Mouse (Mus musculus) splenic B cell, adult 2 months (primary cell): ENCODE measurements around the gene Tmem151a.

ENCODE experiments used
- DNase-seq: peaks from one replicate; pipeline ENCODE4 v3.0.0-alpha.2; 2011; ENCODE audit warnings: low read depth, low spot score
- H3K27me3 ChIP-seq: 2 replicates; pipeline ENCODE4 v1.6.1; 2012; ENCODE audit warnings: mild to moderate bottlenecking, low read length, moderate library complexity, mixed read lengths; ENCODE audit not compliant: control insufficient read depth, poor library complexity, insufficient read depth, severe bottlenecking
- H3K36me3 ChIP-seq: 2 replicates; pipeline ENCODE4 v1.6.1; 2012; ENCODE audit warnings: mild to moderate bottlenecking, low read length, moderate library complexity, mixed read lengths; ENCODE audit not compliant: control insufficient read depth, poor library complexity, insufficient read depth, severe bottlenecking

Tmem151a gene

DNA sequence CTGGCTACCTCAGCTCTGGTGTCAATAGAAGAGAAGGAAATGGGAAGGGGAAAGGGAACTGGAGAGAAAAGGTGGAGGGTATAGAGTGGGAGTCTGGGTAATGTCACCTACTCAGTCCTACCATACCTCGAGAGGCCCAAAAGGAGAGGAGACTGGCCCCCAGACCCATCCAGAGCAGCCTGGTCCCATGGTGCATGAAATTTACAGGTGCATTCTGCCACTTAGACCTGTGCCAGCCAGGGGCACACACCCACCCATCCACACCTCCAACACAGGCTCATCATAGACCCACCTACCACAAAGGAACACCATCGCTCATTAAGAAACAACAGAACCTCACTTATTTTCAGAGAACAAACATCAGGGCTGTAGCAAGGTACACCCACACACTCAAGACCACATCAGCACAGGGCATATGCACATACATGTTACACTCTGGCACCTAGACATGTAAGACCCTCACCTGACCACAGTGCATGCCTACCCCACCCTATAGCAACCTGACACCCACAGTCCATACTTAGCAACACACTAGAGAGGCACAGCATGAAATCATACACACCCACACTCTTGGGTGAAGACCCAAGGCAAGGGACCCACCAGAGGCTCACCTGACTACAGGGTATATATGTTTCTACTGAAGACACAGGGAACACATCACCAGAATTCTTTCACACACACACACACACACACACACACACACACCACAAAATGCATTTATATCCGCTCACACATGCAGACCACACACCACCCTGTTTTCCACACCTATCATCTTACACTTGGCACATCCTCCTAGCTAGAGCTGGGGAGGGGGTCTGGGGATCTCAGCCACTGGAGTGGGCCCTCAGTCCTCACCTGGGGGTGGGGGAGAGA lies 1.1 kb downstream of the Tmem151a start:
- DNase-seq: no peak
- no peaks in the 10 kb centered on the region for H3K27me3 ChIP-seq
- no peaks in the 10 kb centered on the region for H3K36me3 ChIP-seq

DNA sequence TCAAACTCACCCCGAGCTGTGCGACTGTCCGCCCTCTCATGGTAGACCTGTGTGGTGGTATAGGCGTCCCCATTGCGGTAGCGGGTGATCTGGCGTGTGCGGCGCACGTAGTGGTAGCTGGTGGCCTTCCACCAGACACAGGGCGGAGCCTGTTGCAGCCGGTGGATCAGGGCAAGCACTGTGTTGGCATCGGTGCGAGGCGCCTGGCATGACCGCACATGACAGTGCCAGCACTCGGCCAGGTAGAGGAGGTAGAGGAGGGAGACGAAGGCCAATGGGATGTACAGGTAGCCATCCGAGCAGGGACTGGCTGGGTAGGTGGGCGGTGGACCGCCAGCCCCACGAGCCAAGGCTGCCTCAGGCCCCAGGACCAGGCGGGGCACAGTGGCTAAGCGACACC lies 2.7 kb downstream of the Tmem151a start:
- Histone ChIP-seq H3K27me3 (no peaks in the 10 kb centered on the region), H3K36me3 (no peaks in the 10 kb centered on the region)
- DNase-seq: no peak

DNA sequence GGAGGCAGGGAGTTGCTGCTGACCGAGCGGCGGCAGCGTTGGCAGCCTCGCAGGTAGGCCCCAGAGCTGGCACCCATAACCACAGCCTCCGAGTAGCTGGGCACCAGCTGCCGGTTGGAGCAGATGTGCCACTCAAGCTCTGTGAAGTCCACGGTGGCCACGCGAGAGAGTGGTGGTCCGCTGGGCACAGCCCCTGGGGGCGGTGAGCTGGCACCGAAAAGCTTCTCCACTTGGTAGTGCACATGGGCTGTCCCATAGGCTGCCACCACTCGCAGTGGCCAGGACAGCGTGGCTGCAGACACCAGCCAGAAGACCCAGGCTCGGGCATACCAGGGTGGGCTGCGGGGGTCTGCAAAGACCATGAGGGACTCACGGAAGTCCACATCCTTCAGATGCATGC lies 3.3 kb downstream of the Tmem151a start:
- H3K27me3 ChIP-seq: no peaks in the 10 kb centered on the region
- no peaks in the 10 kb centered on the region for H3K36me3 ChIP-seq
- no peak for DNase-seq

DNA sequence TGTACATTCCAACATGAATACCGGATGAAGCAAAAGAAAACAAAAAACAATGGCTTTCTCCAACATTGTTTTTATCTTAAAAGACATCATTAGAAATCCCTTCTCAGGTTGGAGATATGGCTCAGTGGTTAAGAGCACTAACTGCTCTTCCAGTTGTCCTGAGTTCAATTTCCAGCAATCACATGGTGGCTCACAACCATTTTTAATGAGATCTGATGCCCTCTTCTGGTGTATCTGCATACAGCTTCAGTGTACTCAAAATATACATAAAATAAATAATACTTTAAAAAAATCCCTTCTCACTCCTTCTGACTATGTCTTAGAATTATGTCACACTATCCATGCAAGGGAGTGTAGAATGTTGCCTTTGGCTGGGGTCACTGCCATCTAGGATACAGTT lies 6.1 kb downstream of the Tmem151a start:
- Histone ChIP-seq H3K36me3 (no peaks in the 10 kb centered on the region), H3K27me3 (no peaks in the 10 kb centered on the region)
- no peak for DNase-seq

DNA sequence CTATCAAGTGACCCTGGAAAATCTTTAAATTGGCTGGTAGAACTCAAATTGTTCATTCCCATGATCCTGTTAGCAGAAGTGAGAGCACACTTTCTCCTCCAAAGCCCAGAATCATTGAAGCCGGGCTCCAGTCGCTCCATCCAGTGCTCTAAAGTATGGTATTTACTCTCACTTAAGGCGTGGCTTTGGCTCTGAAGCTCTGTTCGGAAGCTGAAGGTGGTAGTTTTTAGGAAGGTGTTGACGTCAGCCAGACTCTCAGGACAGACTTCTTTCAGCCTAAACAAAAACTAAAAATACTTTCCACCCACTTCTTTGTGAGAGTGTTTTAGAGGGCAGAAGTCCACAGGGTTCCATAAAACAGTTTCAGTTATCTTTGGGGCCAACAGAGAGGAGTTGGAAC lies 11.8 kb downstream of the Tmem151a start:
- no peaks in the 10 kb centered on the region for H3K36me3 ChIP-seq
- no peak for DNase-seq
- H3K27me3 ChIP-seq: peaks cover 2% of the 10 kb centered on the region; the same call in 1 of the 2 replicates

DNA sequence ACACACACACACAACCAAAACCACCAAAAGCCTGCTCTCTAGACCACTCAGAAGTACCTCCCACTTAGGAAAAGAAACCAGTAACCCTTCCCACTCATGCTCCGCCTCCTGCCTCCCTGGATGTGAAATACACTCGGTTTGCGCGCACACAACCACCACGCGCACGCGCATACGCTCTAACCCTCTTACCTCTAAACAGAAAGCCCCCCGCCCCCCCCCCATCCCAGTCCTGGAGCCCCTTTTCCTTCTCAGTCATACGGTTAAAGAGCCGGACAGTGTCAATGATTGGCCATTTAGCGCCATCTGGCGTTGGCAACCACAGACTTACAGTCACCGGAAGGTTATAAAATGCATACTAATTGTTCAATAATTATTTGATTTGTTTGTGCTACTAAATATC lies 12.3 kb downstream of the Tmem151a start:
- Histone ChIP-seq H3K27me3 (peaks cover 2% of the 10 kb centered on the region; the same call in 1 of the 2 replicates), H3K36me3 (no peaks in the 10 kb centered on the region)
- peak; percentile 76 for DNase-seq

DNA sequence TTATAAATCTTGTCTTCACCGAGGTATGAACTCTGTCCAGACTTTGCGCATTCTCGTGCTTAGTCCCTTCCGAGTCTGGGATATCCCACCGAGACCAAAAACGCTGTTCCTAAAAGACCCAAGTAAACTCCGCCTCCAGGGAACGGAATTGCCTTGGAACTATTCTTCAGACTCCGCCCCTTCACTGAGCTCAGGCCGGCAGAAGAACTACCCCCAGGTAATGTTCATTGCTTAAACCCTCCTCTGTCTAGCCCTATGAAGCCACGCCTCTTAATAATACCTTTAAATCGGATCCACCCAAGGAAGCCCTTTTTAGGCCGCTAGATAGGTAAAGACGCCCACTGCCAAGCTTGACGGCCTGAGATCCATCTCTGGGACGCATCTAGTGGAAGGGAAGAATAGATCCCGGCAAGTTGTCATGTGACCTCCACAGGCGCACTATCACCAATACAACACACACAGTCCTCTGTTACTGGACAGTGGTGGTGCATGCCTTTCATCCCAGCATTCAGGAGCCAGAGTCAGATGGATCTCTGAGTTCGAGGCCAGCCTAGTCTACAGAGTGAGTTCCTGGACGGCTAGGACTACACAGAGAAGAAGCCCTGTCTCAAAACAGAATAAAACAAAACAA lies 12.8 kb downstream of the Tmem151a start:
- Histone ChIP-seq H3K36me3 (no peaks in the 10 kb centered on the region), H3K27me3 (peaks cover 2% of the 10 kb centered on the region; the same call in 1 of the 2 replicates)
- DNase-seq: no peak

DNA sequence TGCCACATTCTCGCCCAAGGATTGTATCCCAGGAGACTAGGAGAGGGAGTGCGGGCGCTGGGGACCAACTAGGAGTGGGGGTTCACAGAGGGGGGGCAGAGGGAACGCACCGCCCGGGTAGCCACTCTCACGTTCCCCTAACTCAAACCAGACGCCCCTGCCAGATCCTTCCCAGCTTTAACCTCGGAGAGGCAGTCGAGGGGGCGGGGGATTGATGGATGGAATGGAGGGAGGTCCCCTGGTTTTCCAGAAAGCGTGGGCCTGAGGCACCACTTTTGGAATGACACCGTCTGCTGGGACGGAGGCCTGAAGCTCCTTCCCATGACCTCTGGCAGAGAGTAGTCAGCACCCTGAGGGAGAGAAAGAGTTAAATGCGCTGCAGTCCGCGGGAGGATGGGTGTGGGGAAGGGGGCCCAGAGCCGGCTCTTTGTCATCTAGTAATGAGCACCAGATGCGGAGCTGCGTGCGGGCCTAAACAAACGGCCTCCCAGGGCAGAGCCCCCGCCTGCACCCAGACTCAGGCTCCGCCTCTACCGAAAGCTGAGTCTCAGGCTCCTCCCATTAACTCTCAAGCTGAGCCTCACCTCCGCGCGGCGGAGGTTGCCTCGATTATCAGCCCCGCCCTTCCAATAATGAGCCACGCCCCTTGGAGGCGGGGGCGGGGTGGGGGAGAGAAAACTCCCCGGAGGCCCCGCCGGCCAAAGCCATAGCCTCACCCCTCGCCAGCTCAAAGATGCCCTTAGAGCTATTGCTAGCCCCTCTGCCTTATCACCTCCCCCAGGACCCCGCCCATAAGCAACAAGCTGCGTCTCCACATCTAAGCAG lies 13.6 kb downstream of the Tmem151a start:
- Histone ChIP-seq H3K27me3 (peaks cover 2% of the 10 kb centered on the region; the same call in 1 of the 2 replicates), H3K36me3 (no peaks in the 10 kb centered on the region)
- DNase-seq: peak; percentile 79

DNA sequence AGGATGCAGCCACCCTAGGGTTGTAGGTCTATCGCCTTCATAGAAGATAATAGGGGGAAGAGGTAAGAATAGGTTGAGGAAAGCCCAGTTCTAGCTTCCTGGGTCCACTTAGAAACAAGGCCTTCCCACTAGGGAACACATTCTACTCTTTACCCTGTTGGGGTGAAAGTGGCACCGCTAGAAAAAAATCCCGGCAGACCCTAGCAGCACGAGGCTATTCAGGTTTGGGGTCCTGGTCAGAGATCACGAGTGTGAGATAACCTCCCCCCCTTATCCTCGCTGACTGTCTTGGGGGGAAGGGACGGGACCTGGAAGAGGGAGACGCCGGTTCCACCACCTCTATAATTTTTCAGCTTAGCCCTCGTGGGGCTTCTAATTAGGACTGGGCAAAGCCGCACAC lies 14.3 kb downstream of the Tmem151a start:
- Histone ChIP-seq H3K27me3 (peaks cover 2% of the 10 kb centered on the region; the same call in 1 of the 2 replicates), H3K36me3 (no peaks in the 10 kb centered on the region)
- no peak for DNase-seq

DNA sequence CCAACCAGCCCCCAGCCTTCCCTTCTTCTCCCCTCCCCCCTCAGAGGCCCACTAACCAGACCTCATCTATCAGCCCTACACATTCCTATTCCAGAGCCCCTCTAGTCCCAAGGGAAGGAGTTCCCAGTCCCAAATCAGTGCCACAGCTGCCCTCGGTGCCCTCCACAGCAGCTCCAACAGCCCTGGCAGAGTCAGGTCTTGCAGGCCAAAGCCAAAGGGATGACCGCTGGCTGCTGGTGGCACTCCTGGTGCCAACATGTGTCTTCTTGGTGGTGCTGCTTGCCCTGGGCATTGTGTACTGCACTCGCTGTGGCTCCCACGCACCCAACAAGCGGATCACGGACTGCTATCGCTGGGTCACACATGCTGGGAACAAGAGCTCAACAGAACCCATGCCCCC lies 15.4 kb downstream of the Tmem151a start:
- no peaks in the 10 kb centered on the region for H3K36me3 ChIP-seq
- H3K27me3 ChIP-seq: peaks cover 2% of the 10 kb centered on the region; the same call in 1 of the 2 replicates
- DNase-seq: no peak

DNA sequence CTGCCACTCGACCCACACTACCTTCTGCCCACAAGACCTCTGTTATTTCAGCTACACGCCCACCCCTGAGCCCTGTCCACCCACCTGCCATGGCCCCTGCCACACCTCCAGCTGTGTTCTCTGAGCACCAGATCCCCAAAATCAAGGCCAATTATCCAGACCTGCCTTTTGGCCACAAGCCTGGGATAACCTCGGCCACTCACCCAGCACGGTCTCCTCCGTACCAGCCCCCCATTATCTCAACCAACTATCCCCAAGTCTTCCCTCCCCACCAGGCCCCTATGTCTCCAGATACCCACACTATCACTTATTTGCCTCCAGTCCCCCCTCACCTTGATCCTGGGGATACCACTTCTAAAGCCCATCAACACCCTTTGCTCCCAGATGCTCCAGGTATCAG lies 15.8 kb downstream of the Tmem151a start:
- no peaks in the 10 kb centered on the region for H3K36me3 ChIP-seq
- no peak for DNase-seq
- H3K27me3 ChIP-seq: peaks cover 2% of the 10 kb centered on the region; the same call in 1 of the 2 replicates

DNA sequence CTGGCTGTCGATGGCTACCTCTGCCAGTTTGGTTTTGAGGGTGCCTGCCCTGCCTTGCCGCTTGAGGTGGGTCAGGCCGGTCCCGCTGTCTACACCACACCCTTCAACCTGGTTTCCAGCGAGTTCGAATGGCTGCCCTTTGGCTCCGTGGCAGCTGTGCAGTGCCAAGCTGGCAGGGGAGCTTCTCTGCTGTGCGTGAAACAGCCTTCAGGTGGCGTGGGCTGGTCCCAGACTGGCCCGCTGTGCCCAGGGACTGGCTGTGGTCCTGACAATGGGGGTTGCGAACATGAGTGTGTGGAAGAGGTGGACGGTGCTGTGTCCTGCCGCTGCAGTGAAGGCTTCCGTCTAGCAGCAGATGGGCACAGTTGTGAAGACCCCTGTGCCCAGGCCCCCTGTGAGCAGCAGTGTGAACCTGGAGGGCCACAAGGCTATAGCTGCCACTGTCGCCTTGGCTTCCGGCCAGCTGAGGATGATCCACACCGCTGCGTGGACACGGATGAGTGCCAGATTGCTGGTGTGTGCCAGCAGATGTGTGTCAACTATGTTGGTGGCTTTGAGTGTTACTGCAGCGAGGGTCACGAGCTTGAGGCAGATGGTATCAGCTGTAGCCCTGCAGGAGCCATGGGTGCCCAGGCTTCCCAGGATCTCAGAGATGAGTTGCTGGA lies 16.6 kb downstream of the Tmem151a start:
- Histone ChIP-seq H3K27me3 (peaks cover 2% of the 10 kb centered on the region; the same call in 1 of the 2 replicates), H3K36me3 (no peaks in the 10 kb centered on the region)
- DNase-seq: no peak

DNA sequence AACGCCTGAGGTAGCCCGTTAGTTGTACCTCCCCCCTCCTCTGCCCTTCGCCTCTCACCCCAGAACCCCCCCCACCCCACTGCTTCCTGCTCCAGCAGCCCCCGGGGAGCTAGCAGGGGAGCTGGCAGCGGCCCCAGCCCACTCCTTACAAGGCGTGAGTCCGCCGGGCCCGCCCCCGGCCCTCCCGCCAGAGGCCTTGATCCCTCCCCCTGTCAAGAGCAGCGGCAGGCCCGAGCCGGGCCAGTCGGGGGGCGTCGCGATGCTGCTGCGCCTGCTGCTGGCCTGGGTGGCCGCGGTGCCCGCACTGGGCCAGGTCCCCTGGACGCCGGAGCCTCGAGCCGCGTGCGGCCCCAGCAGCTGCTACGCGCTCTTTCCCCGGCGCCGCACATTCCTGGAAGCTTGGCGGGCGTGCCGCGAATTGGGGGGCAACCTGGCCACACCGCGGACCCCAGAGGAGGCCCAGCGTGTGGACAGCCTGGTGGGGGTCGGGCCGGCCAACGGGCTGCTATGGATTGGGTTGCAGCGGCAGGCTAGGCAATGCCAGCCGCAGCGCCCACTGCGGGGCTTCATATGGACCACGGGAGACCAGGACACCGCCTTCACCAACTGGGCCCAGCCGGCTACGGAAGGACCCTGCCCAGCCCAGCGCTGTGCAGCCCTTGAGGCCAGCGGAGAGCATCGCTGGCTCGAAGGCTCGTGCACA lies 17.3 kb downstream of the Tmem151a start, which contains the start of gene Cd248:
TSS of gene Cd248 (plus strand) at position 212 of the 703 bp plus-strand sequence.
- Histone ChIP-seq H3K27me3 (peaks cover 2% of the 10 kb centered on the region; the same call in 1 of the 2 replicates), H3K36me3 (no peaks in the 10 kb centered on the region)
- DNase-seq: peak; percentile 50
